Mouse (Mus musculus) thymus, postnatal 36 days (tissue): ENCODE data around the gene Tmem167b.
"Not testable (repeated sequence)": the region's sequence is repeated elsewhere in the genome, so short reads cannot be mapped to it uniquely, and the experiment has no call there.

Source experiments
- DNase-seq, 2 experiments: peaks; one replicate each; pipeline ENCODE4 v3.0.0; 2022; ENCODE audit warnings: mixed read lengths in 2 of 2

Tmem167b gene

GRCm38 (mm10) chr3:108562133-108562730 lies at the start of gene Tmem167b:
TSS of gene Tmem167b (minus strand) at chr3:108562466.
- peak; percentile 95 to 96 for DNase-seq

GRCm38 (mm10) chr3:108608906-108609305 lies 46.6 kb upstream of the Tmem167b start:
- no peak for DNase-seq

- no peak for DNase-seq
Observed at GRCm38 (mm10) chr3:108591530-108592522, 29.6 kb upstream of the Tmem167b start.

- DNase-seq, result peak; percentile 97 to 98
Observed at GRCm38 (mm10) chr3:108590786-108591529, 28.7 kb upstream of the Tmem167b start, which contains the start of gene Wdr47. TSS of gene Wdr47 (plus strand) at chr3:108591279.

- DNase-seq, result no peak
Observed at GRCm38 (mm10) chr3:108588446-108588845, 26.2 kb upstream of the Tmem167b start.

GRCm38 (mm10) chr3:108584580-108584979 lies 22.3 kb upstream of the Tmem167b start:
- DNase-seq, result no peak

- DNase-seq, result no peak
Observed at GRCm38 (mm10) chr3:108574018-108574417, 11.8 kb upstream of the Tmem167b start.

GRCm38 (mm10) chr3:108572309-108573010 lies 10.2 kb upstream of the Tmem167b start:
- peak in 1 of 2 experiments; percentile 3 for DNase-seq

GRCm38 (mm10) chr3:108571443-108572294 lies 9.4 kb upstream of the Tmem167b start, which contains the start of gene Taf13:
TSS of gene Taf13 (plus strand) at chr3:108571698.
- DNase-seq, result peak; percentile 96 to 97

GRCm38 (mm10) chr3:108570813-108571212 lies 8.5 kb upstream of the Tmem167b start:
- no peak for DNase-seq

- not testable (repeated sequence) for DNase-seq
Observed at GRCm38 (mm10) chr3:108569636-108570035, 7.4 kb upstream of the Tmem167b start.

GRCm38 (mm10) chr3:108567990-108568877 lies 6.0 kb upstream of the Tmem167b start:
- no peak for DNase-seq

GRCm38 (mm10) chr3:108563309-108563708 lies 1.0 kb upstream of the Tmem167b start:
- peak; percentile 76 to 78 for DNase-seq

- peak; percentile 38 to 46 for DNase-seq
Observed at GRCm38 (mm10) chr3:108562777-108563271, 558 bp upstream of the Tmem167b start.

GRCm38 (mm10) chr3:108557888-108558287 lies 4.4 kb downstream of the Tmem167b start:
- no peak for DNase-seq

GRCm38 (mm10) chr3:108554587-108555312 lies 7.5 kb downstream of the Tmem167b start:
- peak; percentile 91 to 93 for DNase-seq

GRCm38 (mm10) chr3:108554111-108554561 lies 8.1 kb downstream of the Tmem167b start:
- no peak for DNase-seq

GRCm38 (mm10) chr3:108542299-108542698 lies 20.0 kb downstream of the Tmem167b start:
- no peak for DNase-seq

- DNase-seq, result peak; percentile 70 to 71
Observed at GRCm38 (mm10) chr3:108537303-108537702, 25.0 kb downstream of the Tmem167b start.
